Mouse (Mus musculus) left cerebral cortex, postnatal 25 days (tissue): ENCODE measurements around the gene Cpxm1. TPM values are rescaled to one million over a fixed set of nuclear protein-coding genes. Genes with fewer than 3 reads are reported as not detected.

ENCODE experiments used
- DNase-seq, 2 experiments: peaks; one replicate each; pipeline ENCODE4 v3.0.0; 2022; ENCODE audit warnings: low spot score in 2 of 2, mixed read lengths in 1 of 2
- intact Hi-C: fragments of 180-260 bp; cut with DNase I; formaldehyde crosslinking; loops from one replicate; pipeline ENCODE4 v1.15.1; 2025
- total RNA-seq, 2 experiments: library from RNA; stranded (reverse); gene quantifications; 2 replicates each; pipeline ENCODE4 v1.2.3; 2021

Gene Cpxm1
- 1 to 10 TPM; 5.5 to 7.4 TPM for total RNA-seq

- intact Hi-C loops: no loop called here
These were observed at the start of gene Cpxm1 for GRCm38 (mm10) chr2:130397186-130397985. Gene Cpxm1 (minus strand): TSS chr2:130397574.

GRCm38 (mm10) chr2:130442162-130442561 is 44.8 kb upstream of the Cpxm1 start:
- intact Hi-C loops: no loop called here
- DNase-seq: no peak

More at GRCm38 (mm10) chr2:130397186-130397985, at the start of gene Cpxm1:
- DNase-seq: no peak

- intact Hi-C loops: no loop called here
- DNase-seq: no peak
These were observed 42.6 kb upstream of the Cpxm1 start for GRCm38 (mm10) chr2:130439840-130440480.

GRCm38 (mm10) chr2:130438861-130439260 is 41.5 kb upstream of the Cpxm1 start:
- intact Hi-C loops: no loop called here
- DNase-seq: no peak

- DNase-seq: no peak
- intact Hi-C loops: no loop called here
These were observed 39.4 kb upstream of the Cpxm1 start for GRCm38 (mm10) chr2:130436769-130437168.

GRCm38 (mm10) chr2:130433152-130433551 is 35.8 kb upstream of the Cpxm1 start:
- intact Hi-C loops: loop anchor here (5.0 kb wide), 1 partner anchor 84 kb away; no protein-coding TSS in a partner anchor
- peak; percentile 53 to 70 for DNase-seq

- intact Hi-C loops: loop anchor here (5.0 kb wide), 1 partner anchor 85 kb away; no protein-coding TSS in a partner anchor
- no peak for DNase-seq
These were observed 34.8 kb upstream of the Cpxm1 start for GRCm38 (mm10) chr2:130432157-130432556.

GRCm38 (mm10) chr2:130430484-130430883 is 33.1 kb upstream of the Cpxm1 start:
- DNase-seq: no peak
- intact Hi-C loops: loop anchor here (5.0 kb wide), 1 partner anchor 87 kb away; no protein-coding TSS in a partner anchor

- intact Hi-C loops: loop anchor here (5.0 kb wide), 1 partner anchor 87 kb away; no protein-coding TSS in a partner anchor
- no peak for DNase-seq
These were observed 32.5 kb upstream of the Cpxm1 start for GRCm38 (mm10) chr2:130429851-130430250.

- DNase-seq: peak in 1 of 2 experiments; percentile 6
- intact Hi-C loops: no loop called here
These were observed 27.7 kb upstream of the Cpxm1 start for GRCm38 (mm10) chr2:130425112-130425511.

- peak; percentile 93 to 95 for DNase-seq
- intact Hi-C loops: no loop called here
These were observed 26.9 kb upstream of the Cpxm1 start, which contains the start of the genes Vps16 and Pced1a for GRCm38 (mm10) chr2:130424126-130424853. Gene Vps16 (plus strand): TSS chr2:130424339. Gene Pced1a (minus strand): TSS chr2:130424701.

GRCm38 (mm10) chr2:130423397-130424125 is 26.2 kb upstream of the Cpxm1 start:
- peak; percentile 83 to 85 for DNase-seq
- intact Hi-C loops: no loop called here

- intact Hi-C loops: no loop called here
- no peak for DNase-seq
These were observed 24.6 kb upstream of the Cpxm1 start for GRCm38 (mm10) chr2:130421781-130422620.

GRCm38 (mm10) chr2:130414094-130414856 is 16.9 kb upstream of the Cpxm1 start:
- no peak for DNase-seq

GRCm38 (mm10) chr2:130412775-130413174 is 15.4 kb upstream of the Cpxm1 start:
- intact Hi-C loops: loop anchor here (2.0 kb wide), 1 partner anchor 122 kb away; no protein-coding TSS in a partner anchor
- DNase-seq: no peak

More at GRCm38 (mm10) chr2:130414094-130414856, 16.9 kb upstream of the Cpxm1 start:
- intact Hi-C loops: no loop called here

- DNase-seq: peak; percentile 62 to 79
- intact Hi-C loops: loop anchor here (2.0 kb wide), 1 partner anchor 121 kb away; no protein-coding TSS in a partner anchor
These were observed 14.5 kb upstream of the Cpxm1 start for GRCm38 (mm10) chr2:130411558-130412495.
